Mouse (Mus musculus): Measurements from ENCODE around the gene Il4.

DNA sequence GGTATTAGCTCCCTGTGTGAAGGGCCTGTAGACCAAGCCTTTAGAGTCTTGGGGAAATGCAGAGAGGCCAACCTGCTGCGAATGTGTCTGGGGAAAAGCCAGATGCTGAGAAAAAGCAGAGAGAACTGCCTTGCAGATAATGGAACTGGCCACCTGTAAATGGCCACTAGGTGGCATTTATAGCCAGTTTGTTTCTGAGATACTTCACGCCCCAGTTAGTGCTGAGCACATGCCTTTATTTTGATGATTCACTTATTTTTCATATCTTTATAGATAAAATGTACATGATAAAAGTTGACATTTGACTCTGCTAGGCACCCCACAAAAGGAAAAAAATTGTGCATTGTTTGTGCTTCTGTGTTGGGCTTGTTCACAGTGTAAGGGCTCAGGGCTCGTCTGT lies 33.6 kb downstream of the Il4 start:
- TF ChIP-seq CTCF (IDR thresholded peaks at IDR 0.05; ENCODE audit: control insufficient read depth, insufficient read depth, insufficient replicate concordance, low read depth, low read length), result no peak
- no peak for TF ChIP-seq POLR2A (IDR thresholded peaks at IDR 0.05; ENCODE audit: control insufficient read depth, low read depth, low read length)

Measured in testis, adult 2 months (tissue).